Mouse (Mus musculus) layer of hippocampus, postnatal 25 days (tissue): ENCODE data around the gene Sox6. TPM values are rescaled to one million over a fixed set of nuclear protein-coding genes. Genes with fewer than 3 reads are reported as not detected.

Experiments used
- DNase-seq, 2 experiments: peaks; one replicate each; pipeline ENCODE4 v3.0.0; 2022; ENCODE audit warnings: mixed read lengths in 2 of 2, low spot score in 1 of 2; ENCODE audit errors: extremely low spot score in 1 of 2
- total RNA-seq, 2 experiments: library from RNA; stranded (reverse); gene quantifications; 2 replicates each; pipeline ENCODE4 v1.2.3; 2021

The Sox6 gene
- total RNA-seq, 2 experiments from 2014 or later, result 23.8 to 32.4 TPM

- DNase-seq, result no peak
These were observed 458.8 kb downstream of the Sox6 start for GRCm38 (mm10) chr7:115579826-115580225.

DNA sequence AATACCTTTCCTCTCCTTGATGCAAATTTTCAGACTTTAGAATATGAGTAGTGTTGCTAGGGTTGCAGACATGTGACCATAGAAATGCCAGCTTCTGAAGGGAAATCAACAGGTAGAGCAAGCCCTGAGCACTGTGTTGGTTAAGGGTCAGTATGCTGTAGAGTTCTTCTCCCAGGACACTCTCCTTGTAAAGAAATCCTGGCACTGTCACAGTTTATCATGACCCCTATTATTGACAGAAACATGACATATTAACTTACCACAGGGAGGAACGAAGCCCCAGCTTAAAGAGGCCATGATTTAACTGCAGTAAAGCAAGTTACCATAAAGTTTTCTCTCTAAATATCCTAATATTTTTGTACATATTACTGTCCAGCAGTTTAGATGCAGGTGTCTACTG lies 462.2 kb downstream of the Sox6 start:
- DNase-seq, result no peak

GRCm38 (mm10) chr7:115574834-115575233 lies 463.8 kb downstream of the Sox6 start:
- DNase-seq, result no peak

DNA sequence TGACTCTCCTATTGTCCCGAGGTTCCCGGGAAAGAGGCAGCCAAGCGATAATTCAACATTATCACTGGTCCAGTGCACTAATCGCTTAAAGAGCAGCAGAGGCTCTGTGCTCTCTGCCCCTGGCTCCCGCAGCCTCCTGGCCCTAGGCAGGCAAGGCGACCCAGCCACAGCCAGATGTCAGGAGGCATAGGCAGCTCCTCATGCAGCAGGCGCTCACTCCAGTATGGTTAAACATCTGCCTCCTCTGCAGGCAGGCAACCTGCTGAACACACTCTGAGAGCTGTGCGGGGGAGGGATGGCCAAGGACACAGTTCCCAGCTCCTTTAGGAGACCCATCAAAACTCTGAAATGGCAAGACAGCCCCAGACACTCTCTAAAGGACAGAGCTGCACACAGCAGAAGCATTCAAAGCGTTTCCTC lies 469.8 kb downstream of the Sox6 start:
- DNase-seq, result no peak

DNA sequence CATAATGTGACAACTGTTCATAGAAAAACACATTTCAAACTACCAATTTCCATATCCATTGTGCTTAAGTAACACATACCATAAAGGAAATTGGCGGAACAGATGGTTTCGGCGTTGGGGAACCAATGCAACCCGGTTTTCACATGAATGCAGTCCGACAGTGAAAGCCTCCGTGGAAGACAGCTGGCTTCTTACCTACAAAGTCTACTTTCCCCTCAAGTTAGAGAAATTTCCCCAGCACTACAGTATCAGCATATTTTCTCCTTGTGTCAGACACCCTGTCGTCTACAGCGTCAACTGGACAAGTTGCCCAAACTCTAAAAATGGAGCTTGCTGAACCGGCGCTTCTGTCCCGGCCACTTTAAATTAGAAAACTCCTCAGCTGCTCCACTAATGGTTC lies 470.3 kb downstream of the Sox6 start:
- DNase-seq, result no peak

DNA sequence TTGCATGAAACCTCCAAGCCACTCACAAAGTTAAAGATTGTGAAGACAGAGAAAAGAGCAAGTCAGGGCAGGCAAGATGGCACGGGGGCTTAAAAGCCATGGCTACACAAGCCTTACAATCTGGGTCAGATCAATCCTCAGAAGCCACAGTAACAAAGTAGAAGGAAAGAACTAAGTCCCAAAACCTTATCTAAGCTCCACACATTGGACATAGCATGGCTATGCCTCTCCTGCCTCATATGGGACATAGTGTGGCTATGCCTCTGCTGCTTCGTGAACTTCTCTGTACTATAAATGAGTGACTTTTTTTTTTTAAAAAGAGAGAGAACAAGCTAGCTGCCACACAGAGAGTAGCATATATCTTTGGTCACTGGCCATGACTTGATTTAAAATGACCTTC lies 471.8 kb downstream of the Sox6 start:
- DNase-seq, result no peak

GRCm38 (mm10) chr7:115565060-115565426 lies 473.6 kb downstream of the Sox6 start:
- no peak for DNase-seq

DNA sequence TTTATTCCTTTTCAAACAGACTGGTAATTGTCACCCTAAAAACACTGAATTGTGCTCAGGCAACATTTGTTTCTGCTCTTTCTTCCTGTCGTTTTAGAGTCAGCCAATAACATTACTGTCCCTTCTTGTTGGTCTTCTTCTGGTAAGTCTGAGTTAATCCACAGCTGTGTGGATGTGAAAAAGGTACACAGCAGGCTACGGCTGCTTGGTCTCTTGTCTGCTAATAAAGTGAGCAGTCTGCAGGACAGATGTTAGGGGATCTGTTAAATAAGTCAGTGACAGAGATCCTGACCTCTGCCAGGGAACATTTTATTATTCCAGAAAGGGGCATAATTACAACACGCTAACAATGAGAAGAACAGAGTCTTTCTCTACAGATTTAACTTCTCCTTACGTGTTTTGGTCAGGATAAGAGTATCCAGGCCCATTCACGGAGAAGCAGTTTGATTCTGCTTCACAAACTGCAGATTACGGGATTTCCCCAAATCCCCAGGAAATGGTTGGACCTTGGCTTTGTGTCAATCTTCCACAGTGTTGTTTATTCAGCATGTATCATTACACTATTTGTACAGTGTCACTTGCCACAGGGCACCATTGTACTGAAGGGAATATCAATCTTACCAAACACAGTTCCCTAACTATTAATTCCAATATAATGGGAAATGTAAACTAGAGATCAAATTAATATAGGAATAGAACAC lies 474.1 kb downstream of the Sox6 start:
- DNase-seq, result no peak

DNA sequence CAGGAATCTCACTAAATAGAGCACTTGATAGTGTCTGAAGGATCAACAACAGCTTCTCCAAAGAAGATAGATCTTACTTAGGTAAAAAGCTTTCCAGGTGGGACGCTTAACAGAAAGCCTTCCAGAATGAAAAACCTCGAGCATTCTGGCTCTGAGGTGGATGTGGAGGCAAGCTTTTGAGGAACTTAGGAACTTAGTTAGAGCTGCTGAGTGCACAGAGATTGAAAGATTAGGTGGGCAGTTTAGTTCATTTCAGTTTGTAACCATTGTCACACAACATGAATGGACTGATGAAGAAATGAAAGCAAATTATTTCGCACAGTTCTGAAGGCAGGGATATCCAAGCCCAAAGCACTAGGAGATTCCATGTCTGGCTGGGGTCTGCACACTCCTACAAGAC lies 481.9 kb downstream of the Sox6 start:
- DNase-seq, result no peak

GRCm38 (mm10) chr7:115550197-115550804 lies 488.3 kb downstream of the Sox6 start:
- no peak for DNase-seq

GRCm38 (mm10) chr7:115549670-115550069 lies 488.9 kb downstream of the Sox6 start:
- no peak for DNase-seq

DNA sequence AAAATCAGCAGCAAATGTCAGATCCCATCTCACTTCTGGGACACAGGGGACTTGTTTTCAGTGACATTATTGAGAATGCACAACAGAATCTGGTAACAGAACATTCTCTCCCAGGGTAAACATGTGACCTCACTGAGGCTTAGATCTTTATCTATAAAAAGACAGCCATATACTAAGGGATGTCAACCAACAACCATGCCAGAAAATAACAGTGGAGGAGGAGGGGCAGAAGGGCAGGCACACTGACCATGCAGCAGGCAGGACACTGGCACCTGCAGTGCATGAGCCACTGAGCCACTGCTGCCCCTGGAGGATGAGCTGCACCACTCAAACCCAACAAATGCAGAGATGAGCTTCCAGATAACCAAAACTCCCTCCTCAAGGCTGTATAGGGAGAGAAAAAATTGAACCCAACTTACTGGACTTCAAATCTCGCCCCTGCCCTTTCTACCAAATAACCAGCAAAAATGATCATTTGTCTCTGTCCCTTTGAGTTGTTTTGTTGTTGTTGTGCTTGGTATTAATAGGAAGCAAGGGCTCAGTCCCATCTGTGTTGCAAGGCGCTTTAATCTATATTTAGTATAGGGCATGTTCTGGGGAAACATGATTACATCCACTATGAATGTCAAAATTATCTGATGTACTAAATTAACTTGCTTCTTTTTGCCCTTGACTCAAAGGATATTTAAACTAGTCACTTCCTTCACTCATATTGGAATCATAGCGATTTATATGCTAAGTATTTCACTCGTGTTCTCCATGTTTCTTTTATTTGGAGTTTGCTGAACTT lies 492.8 kb downstream of the Sox6 start:
- no peak for DNase-seq

DNA sequence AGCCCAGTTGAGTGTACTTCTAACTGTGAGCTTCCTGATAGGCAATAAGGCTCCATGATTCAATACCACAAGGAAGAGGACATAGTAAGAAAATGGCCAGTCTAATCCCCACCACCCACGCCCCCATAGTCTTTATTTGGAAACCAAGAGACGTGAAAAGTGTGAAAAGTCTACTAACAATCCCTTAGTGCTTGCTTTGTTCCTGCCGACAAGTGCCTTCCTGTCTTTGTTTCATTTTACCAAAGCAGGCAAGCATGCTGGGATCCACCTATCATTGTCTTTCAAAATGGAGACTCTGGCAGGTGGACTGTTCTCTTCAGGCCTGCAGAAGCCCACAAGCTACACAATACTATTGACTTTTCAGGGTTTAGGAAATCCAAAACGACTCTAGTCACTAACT lies 495.0 kb downstream of the Sox6 start:
- no peak for DNase-seq

DNA sequence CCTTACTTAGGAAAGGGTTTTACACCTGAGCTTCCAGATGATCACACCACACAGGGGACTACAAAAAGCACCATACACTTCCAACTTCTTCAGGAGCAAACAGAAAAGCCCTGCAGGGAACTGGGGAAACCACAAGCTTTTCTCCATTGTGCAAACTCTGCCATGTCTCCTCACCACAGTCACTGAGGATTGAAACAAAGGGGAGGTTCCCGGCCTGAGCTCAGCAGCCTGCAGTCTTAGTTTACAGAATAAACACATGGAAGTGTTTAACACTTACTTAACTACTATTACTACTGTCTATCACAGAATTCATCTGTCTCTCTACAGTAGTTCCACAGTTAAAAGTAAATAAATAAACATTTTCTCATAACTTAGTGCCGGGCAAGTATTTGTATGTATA lies 498.3 kb downstream of the Sox6 start:
- DNase-seq, result no peak

- DNase-seq, result no peak
These were observed 499.6 kb downstream of the Sox6 start for GRCm38 (mm10) chr7:115539003-115539402.

DNA sequence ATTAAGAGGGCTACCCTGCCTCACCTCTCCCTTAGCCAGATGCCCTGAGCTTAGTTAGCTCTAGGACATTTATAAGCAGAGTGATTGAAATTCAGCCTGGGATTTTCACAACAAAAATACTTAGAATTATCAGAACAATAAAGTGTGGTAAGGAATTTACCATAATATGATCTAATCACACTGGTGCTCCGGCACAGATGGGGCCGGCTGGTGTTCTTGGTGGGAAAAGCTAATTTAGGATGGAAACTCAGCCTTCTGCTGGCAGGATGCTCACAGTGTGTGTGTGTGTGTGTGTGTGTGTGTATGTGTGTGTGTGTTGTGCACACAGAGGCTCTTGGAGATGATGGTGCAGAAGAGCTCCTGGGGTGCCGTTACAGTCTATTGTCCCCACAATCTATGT lies 501.0 kb downstream of the Sox6 start:
- DNase-seq, result peak in 1 of 2 experiments; percentile 8

DNA sequence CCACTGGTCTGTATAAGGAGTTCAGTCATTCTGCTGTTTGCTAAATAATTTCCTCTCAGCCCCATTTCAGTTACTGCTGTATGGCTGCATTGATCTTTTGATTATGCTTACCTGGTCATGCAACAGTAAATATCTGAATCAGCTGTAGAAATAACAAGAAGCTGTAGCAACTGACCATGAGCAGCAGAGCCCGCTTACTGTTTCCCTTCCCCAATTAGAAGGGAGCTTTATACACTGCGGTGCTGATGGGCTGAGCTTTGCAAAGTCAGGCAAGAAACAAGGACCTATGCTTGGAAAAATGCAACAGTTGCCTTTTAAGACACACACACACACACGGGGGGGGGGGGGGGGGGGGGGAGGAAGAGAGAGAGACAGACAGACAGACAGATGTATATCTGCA lies 502.1 kb downstream of the Sox6 start:
- no peak for DNase-seq

DNA sequence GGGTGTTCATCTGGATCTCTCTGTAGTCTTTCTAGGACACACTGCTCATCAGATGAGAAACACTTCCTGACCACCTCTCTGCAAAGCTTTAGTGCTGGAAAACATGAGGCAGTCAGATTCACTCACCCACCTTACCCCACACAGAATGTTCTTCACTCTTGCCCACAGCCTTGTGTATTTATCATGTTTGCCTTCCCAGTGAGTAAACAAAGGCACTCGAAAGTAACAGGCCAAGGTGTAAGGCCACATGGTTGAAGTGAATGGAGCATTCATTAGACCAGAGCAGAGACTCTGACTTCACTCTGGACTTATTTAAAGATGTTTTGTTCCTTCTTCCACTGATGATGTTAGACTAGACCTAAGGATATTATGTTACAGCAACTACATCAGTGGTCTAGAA lies 506.7 kb downstream of the Sox6 start:
- no peak for DNase-seq

DNA sequence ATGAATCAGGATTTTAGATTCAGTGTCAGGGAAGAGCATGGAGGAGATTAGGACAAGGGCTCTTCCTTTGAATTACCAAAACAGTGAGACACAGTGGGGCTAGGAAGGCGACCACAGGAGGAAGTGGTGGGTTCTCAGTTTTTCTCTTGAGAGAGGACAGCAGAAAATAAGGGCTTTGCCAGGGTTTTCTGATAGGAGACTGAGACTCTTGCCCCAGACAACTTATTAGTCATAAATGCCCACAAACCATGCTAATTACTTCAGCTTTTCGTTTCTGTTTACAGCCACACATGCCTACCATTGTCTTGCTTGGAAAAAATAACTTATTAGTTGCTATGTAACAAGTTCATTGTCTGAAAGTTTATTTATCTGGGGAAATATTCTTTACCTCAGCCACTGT lies 507.4 kb downstream of the Sox6 start:
- DNase-seq, result no peak

- DNase-seq, result no peak
These were observed 520.9 kb downstream of the Sox6 start for GRCm38 (mm10) chr7:115517701-115518100.

DNA sequence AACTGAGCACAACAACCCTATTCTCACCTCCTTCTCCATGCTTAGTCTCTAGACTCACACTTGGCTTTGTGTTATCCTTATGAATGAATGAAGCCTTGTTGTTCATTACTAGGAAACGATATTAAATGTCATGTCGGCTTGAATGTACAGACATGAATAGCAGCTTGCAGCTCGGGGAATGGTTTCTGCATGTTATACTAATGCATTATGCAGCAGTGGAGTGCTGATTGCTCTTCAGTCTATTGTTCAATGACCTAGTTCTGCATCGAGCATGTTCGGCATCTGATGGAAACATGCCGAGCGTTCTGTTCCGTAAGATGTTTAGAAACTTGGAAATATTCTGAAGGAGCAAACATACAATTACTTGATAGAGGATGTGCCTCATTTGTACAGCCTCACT lies 524.9 kb downstream of the Sox6 start:
- DNase-seq, result no peak

- no peak for DNase-seq
These were observed 526.8 kb downstream of the Sox6 start for GRCm38 (mm10) chr7:115511777-115512176.
